Mouse (Mus musculus): ENCODE results near the gene Fbxw8. TPM values are rescaled to one million over a fixed set of nuclear protein-coding genes. Genes with fewer than 3 reads are reported as not detected.

The Fbxw8 gene
- polyA plus RNA-seq, 1 experiment from 2014 or later = 28.9 TPM

GRCm38 (mm10) chr5:118099069-118099869 is 56.0 kb downstream of the Fbxw8 start:
- Histone ChIP-seq H3K27ac (no peak overlapping the region), H3K4me1 (no peaks in the 10 kb centered on the region), H3K36me3 (peaks cover 52% of the 10 kb centered on the region), H3K9ac (no peak overlapping the region), H3K9me3 (replicated peaks) (no peaks in the 10 kb centered on the region), H3K4me3 (replicated peaks) (no peak overlapping the region), H3K4me2 (no peak overlapping the region), H3K27me3 (no peaks in the 10 kb centered on the region)
- WGBS = 67% methylated on average over 11 of the region's 11 CpGs
- no peak for ATAC-seq (replicated peaks; ENCODE audit: low FRiP score)

DNA sequence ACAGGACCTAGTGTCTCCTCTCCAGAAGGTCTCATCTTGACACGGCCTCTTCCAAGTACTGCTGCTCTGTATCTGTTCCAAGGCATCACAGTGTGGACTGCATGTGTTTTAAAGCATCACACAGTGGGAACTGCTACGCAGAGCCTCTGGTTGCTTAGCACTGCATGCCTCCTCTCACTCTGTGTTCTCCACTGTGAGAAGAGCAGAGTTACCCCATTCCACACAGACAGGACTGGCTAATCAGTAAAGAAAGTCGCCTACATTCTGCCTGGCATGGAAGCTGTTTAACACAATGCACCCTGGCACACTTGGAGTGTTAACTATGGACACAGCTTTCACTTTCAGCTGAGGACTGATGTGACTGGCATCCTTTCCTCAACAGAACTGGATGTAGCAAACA is 58.9 kb downstream of the Fbxw8 start:
- Histone ChIP-seq H3K4me2 (no peak overlapping the region), H3K9ac (no peak overlapping the region), H3K9me3 (replicated peaks) (no peaks in the 10 kb centered on the region), H3K27ac (no peak overlapping the region), H3K27me3 (no peaks in the 10 kb centered on the region), H3K36me3 (peaks cover 78% of the 10 kb centered on the region), H3K4me1 (no peaks in the 10 kb centered on the region), H3K4me3 (replicated peaks) (no peak overlapping the region)
- WGBS = 86% methylated on average over 3 of the region's 3 CpGs
- no peak for ATAC-seq (replicated peaks; ENCODE audit: low FRiP score)

DNA sequence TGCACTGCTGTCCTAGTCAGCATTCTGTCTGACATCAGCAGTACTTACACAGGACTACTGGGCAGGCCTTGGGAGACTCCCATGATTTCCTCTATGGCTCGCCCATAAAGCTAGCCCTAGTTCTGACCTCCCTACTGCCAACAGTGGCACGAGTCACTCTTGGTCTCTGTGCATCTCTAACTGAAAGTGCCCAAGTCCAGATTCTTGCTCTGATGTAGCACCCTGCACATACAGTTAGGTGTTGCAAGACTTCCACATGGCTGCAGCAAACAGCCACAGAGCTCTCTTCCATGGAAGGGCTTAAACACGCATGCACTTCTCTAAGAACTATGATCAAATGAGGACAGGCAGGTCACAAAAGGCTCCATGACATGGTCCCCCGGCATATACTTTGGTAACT is 59.4 kb downstream of the Fbxw8 start:
- WGBS = 83% methylated on average over 4 of the region's 4 CpGs
- H3K27me3 ChIP-seq = no peaks in the 10 kb centered on the region
- ATAC-seq (replicated peaks; ENCODE audit: low FRiP score) = no peak
- H3K4me1 ChIP-seq = no peaks in the 10 kb centered on the region
- H3K36me3 ChIP-seq = peaks cover 80% of the 10 kb centered on the region
- no peak overlapping the region for H3K4me2 ChIP-seq
- no peak overlapping the region for H3K9ac ChIP-seq
- no peak overlapping the region for H3K4me3 ChIP-seq (replicated peaks)
- H3K27ac ChIP-seq = no peak overlapping the region
- no peaks in the 10 kb centered on the region for H3K9me3 ChIP-seq (replicated peaks)

- Histone ChIP-seq H3K9me3 (replicated peaks) (no peaks in the 10 kb centered on the region), H3K27me3 (no peaks in the 10 kb centered on the region)
- WGBS = 91% methylated on average over 11 of the region's 11 CpGs
These were observed 59.8 kb downstream of the Fbxw8 start for GRCm38 (mm10) chr5:118095433-118095832.

DNA sequence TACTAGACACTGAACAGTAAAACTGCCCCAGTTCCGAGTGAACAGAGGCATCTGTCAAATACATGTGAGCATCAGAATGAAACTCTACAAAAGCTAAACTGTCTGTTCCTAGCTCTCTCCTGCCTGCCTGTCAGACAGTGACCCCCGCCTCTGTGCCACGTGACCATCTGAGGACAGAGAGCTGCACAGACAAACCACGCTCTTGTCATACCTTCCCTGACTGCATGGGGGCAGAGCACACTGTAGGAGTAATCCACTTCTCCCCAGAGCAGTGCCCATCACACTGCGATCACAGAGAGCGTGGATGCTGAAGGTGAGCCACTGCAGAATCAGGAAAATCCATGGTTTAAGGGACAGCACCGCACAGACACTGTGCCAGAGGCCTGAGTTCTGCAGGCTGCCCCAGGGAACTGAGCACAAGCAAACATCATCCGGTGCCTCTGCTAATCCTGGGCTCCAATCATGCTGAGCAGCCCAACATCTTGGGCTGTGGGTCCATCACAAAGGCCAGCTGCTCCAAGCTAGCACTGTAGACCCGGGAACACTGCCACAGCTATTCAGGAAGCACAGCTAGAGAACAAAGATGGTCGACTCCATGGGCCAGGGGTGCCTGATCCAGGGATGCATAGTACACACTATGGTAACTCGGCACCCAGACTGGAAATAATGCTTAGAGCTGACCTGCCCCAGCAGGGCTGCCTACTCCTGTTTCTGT is 61.8 kb downstream of the Fbxw8 start:
- 80% methylated on average over 11 of the region's 11 CpGs for WGBS
- Histone ChIP-seq H3K27ac (no peak overlapping the region), H3K9ac (no peak overlapping the region), H3K4me2 (no peak overlapping the region), H3K36me3 (peaks cover 80% of the 10 kb centered on the region), H3K4me3 (replicated peaks) (no peak overlapping the region), H3K9me3 (replicated peaks) (no peaks in the 10 kb centered on the region), H3K27me3 (no peaks in the 10 kb centered on the region), H3K4me1 (0 out of 2 replicates have a peak, but pooled peaks cover 6% of the 10 kb centered on the region)
- ATAC-seq (replicated peaks; ENCODE audit: low FRiP score) = no peak

More at GRCm38 (mm10) chr5:118095433-118095832, 59.8 kb downstream of the Fbxw8 start:
- H3K36me3 ChIP-seq = peaks cover 80% of the 10 kb centered on the region
- no peak for ATAC-seq (replicated peaks; ENCODE audit: low FRiP score)
- no peak overlapping the region for H3K9ac ChIP-seq
- no peak overlapping the region for H3K4me3 ChIP-seq (replicated peaks)
- no peaks in the 10 kb centered on the region for H3K4me1 ChIP-seq
- no peak overlapping the region for H3K4me2 ChIP-seq
- no peak overlapping the region for H3K27ac ChIP-seq

GRCm38 (mm10) chr5:118090837-118091236 is 64.4 kb downstream of the Fbxw8 start:
- no peak overlapping the region for H3K27ac ChIP-seq
- 98% methylated on average over 2 of the region's 2 CpGs for WGBS
- ATAC-seq (replicated peaks; ENCODE audit: low FRiP score) = no peak
- H3K27me3 ChIP-seq = no peaks in the 10 kb centered on the region
- H3K36me3 ChIP-seq = peaks cover 60% of the 10 kb centered on the region
- no peaks in the 10 kb centered on the region for H3K9me3 ChIP-seq (replicated peaks)
- H3K4me2 ChIP-seq = no peak overlapping the region
- peaks cover 20% of the 10 kb centered on the region for H3K4me1 ChIP-seq
- H3K9ac ChIP-seq = no peak overlapping the region
- H3K4me3 ChIP-seq (replicated peaks) = no peak overlapping the region

GRCm38 (mm10) chr5:118090101-118090500 is 65.2 kb downstream of the Fbxw8 start:
- Histone ChIP-seq H3K27me3 (no peaks in the 10 kb centered on the region), H3K4me2 (no peak overlapping the region), H3K4me1 (peaks cover 20% of the 10 kb centered on the region), H3K9ac (no peak overlapping the region), H3K36me3 (peaks cover 52% of the 10 kb centered on the region), H3K27ac (no peak overlapping the region), H3K9me3 (replicated peaks) (no peaks in the 10 kb centered on the region), H3K4me3 (replicated peaks) (no peak overlapping the region)
- WGBS = 97% methylated on average over 6 of the region's 6 CpGs
- ATAC-seq (replicated peaks; ENCODE audit: low FRiP score) = no peak

- Histone ChIP-seq H3K9ac (no peak overlapping the region), H3K27ac (no peak overlapping the region), H3K9me3 (replicated peaks) (no peaks in the 10 kb centered on the region), H3K4me3 (replicated peaks) (no peak overlapping the region), H3K27me3 (no peaks in the 10 kb centered on the region), H3K4me1 (peaks cover 20% of the 10 kb centered on the region), H3K36me3 (peaks cover 42% of the 10 kb centered on the region), H3K4me2 (no peak overlapping the region)
- 47% methylated on average over 7 of the region's 7 CpGs for WGBS
- peak; percentile 70 for ATAC-seq (replicated peaks; ENCODE audit: low FRiP score)
These were observed 66.2 kb downstream of the Fbxw8 start for GRCm38 (mm10) chr5:118089102-118089501.

DNA sequence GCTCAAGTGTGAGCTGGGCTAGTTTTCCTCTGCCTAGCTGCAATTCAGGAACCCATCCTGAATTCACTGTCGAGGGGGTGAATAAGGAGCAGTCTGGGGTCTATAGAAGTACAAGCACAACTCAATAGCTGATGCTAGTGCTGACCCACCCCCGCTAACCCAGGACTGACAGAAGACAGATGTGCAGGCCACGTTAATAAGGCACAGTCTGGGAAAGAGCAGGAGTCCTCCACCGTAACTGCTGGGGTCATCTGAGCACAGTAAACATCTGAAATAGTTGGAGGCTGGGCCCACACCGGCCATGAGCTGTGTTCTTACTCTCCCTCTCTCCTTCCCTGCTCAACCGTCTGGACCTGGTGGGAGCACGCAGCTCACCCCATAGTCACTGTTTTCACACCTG is 68.3 kb downstream of the Fbxw8 start:
- H3K36me3 ChIP-seq = peaks cover 26% of the 10 kb centered on the region
- no peak overlapping the region for H3K9ac ChIP-seq
- H3K27me3 ChIP-seq = no peaks in the 10 kb centered on the region
- WGBS = 28% methylated on average over 7 of the region's 7 CpGs
- no peak overlapping the region for H3K4me3 ChIP-seq (replicated peaks)
- H3K4me1 ChIP-seq = peaks cover 34% of the 10 kb centered on the region
- H3K27ac ChIP-seq = peak overlapping the region; percentile 2; the same call in 1 of the 2 replicates
- no peak overlapping the region for H3K4me2 ChIP-seq
- ATAC-seq (replicated peaks; ENCODE audit: low FRiP score) = no peak
- no peaks in the 10 kb centered on the region for H3K9me3 ChIP-seq (replicated peaks)

- Histone ChIP-seq H3K27ac (no peak overlapping the region), H3K4me2 (no peak overlapping the region), H3K9ac (no peak overlapping the region), H3K4me1 (peaks cover 40% of the 10 kb centered on the region), H3K27me3 (no peaks in the 10 kb centered on the region), H3K36me3 (peaks cover 9% of the 10 kb centered on the region), H3K9me3 (replicated peaks) (no peaks in the 10 kb centered on the region), H3K4me3 (replicated peaks) (no peak overlapping the region)
- WGBS = 64% methylated on average over 7 of the region's 7 CpGs
- no peak for ATAC-seq (replicated peaks; ENCODE audit: low FRiP score)
These were observed 70.0 kb downstream of the Fbxw8 start for GRCm38 (mm10) chr5:118085313-118085712.

DNA sequence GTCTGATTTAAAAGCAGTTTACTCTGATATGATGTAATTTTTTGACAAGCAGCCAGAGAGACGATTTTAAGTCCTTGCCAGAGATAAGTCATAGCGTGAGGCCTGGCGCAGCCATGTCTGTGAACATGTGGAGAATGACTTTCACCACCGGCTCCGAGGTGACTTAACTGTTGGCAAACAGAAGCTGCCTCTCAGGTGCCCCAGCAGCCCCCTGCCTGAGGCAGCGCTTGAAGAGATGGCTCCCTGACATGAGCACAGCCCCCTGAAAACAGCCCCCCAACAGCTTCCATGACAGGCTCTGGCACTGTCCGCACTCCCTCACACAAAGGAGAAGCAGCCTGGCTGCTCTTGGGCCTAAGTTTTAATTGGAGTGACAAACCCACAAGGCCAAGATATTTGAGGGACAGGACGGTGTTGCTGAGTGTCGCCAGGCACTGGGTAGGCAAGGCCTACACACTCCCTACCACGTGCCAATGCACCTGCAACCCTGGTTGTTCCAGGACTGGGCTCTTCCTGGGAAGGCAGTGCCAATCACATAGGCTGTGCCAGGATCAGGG is 71.0 kb downstream of the Fbxw8 start:
- peaks cover 46% of the 10 kb centered on the region for H3K4me1 ChIP-seq
- no peaks in the 10 kb centered on the region for H3K27me3 ChIP-seq
- no peak overlapping the region for H3K9ac ChIP-seq
- no peak overlapping the region; the same call in 1 of the 2 replicates for H3K27ac ChIP-seq
- WGBS = 75% methylated on average over 10 of the region's 10 CpGs
- ATAC-seq (replicated peaks; ENCODE audit: low FRiP score) = no peak
- H3K4me3 ChIP-seq (replicated peaks) = no peak overlapping the region
- H3K36me3 ChIP-seq = peaks cover 9% of the 10 kb centered on the region
- H3K9me3 ChIP-seq (replicated peaks) = no peaks in the 10 kb centered on the region
- H3K4me2 ChIP-seq = no peak overlapping the region

DNA sequence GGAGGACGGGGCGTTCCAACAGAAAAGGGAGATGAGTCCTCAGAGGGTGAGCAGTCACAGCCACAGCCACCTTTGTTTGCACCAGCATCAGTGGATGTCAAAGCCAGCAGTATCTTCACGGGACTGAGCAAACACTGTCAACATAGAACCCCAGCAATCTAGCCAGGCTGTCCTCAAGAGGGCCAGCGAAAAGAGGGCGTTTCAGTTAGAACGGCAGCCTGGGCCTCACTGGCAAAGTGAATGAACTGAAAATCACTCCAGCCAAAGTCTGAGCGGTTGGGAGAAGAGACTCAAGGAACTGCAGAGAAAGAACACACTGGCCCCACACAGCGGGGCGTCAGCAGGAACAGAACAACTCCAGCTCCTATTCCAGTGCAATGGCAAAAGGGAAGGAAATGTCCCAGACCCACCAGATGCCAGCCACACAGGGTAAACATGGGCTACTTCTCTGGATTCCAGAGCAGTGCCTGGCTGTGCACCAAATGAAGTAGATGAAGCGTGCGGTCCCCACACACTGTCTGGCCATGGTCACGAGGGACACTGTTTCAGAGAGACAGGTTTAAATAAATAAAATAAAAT is 72.1 kb downstream of the Fbxw8 start:
- no peak for ATAC-seq (replicated peaks; ENCODE audit: low FRiP score)
- no peaks in the 10 kb centered on the region for H3K27me3 ChIP-seq
- no peaks in the 10 kb centered on the region for H3K9me3 ChIP-seq (replicated peaks)
- H3K4me3 ChIP-seq (replicated peaks) = no peak overlapping the region
- no peak overlapping the region for H3K9ac ChIP-seq
- peaks cover 18% of the 10 kb centered on the region for H3K36me3 ChIP-seq
- peaks cover 44% of the 10 kb centered on the region for H3K4me1 ChIP-seq
- 70% methylated on average over 12 of the region's 12 CpGs for WGBS
- peak overlapping the region; percentile 5; the same call in 1 of the 2 replicates for H3K27ac ChIP-seq
- H3K4me2 ChIP-seq = no peak overlapping the region

Measured in kidney, embryonic 15.5 days (tissue).